Mouse (Mus musculus): ENCODE measurements at regions not wholly inside any gene's neighbourhood (a gene's known extent, or its start where the extent isn't known, plus 50 kb on each side); places are given as distances from the start of the nearest gene placed in this dataset.

DNA sequence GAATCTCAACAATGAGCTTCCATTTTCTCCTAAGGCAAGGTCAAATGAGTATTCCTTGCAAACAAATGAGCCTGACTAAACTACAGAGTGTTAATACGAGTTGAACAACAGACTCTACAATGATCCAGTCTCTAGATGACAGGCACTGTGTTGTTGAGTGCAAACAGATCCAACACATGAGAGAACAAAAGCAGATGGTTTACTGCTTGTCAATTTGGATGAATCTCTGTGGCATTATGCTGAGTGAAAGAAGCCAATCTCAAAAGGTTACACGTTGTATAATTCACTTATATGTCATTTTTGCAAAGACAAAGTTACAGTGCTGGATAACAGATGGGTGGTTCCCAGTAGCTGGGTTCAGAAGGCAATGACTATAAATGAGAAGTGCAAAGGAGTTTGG is 217.1 kb upstream of the Gm6657 start:
- TF ChIP-seq CTCF (IDR thresholded peaks at IDR 0.05; ENCODE audit: low read depth) (no peak), EP300 (IDR thresholded peaks at IDR 0.05; ENCODE audit: low read depth) (no peak)

All from heart, postnatal 0 days (tissue).